Mouse (Mus musculus): ENCODE measurements around the gene Nxf1. TPM values are rescaled to one million over a fixed set of nuclear protein-coding genes. Genes with fewer than 3 reads are reported as not detected.
A peak's percentile ranks its signal among the peaks of the same experiment; 100 is the strongest.

Nxf1 gene
- total and polyA plus RNA-seq, 3 experiments = 66.5 to 136 (median 101) TPM

DNA sequence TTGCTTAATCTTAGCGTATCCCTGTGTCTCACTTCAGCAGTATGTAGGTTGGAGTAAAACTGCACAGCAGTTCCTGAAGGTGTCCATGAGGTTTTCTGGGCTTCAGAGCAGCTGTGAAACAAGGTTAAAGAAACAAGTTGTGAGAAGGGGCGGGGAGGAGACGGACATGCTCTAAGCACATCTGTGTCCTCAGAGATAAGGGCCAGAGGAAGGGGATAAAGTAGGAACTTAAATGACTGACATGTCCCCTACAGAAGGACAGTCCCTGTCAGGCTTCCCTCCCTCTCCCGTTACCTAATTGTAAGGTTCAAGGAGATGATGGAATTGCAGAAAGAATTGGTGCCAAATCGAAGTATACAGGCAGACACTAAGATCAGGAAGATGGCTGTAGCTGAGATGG is 16.1 kb downstream of the Nxf1 start:
- TF ChIP-seq ETS1 (conservative IDR thresholded peaks at IDR 0.05; ENCODE audit: low read depth, low read length) (no peak), ZMIZ1 (IDR thresholded peaks at IDR 0.05; ENCODE audit: low read depth, low read length) (peak; percentile 35; the same call in 1 of the 2 replicates), JUN (IDR thresholded peaks at IDR 0.05; ENCODE audit: insufficient read depth, low read depth, low read length) (no peak)
- no peak for DNase-seq (ENCODE audit: extremely low read depth)
- Histone ChIP-seq H3K4me3 (replicated peaks in 1 of 3; ENCODE audit: low read depth in 2 of 3, low read length in 2 of 3, poor library complexity in 1 of 3) (peak overlapping the region in 2 of 3 experiments; percentile 88 to 93), H3K27ac (ENCODE audit: insufficient read depth, low read depth) (no peak overlapping the region), H3K4me2 (ENCODE audit: insufficient read depth, low read depth, poor library complexity, severe bottlenecking) (peak overlapping the region; percentile 95; the same call in 1 of the 2 replicates), H3K36me3 (replicated peaks in 1 of 2; ENCODE audit: control insufficient read depth in 1 of 2, insufficient read depth in 1 of 2, low read length in 1 of 2) (peaks cover 24 to 54% of the 10 kb centered on the region in 2 experiments), H3K9me3 (replicated peaks; ENCODE audit: low read length) (no peaks in the 10 kb centered on the region), H3K27me3 (replicated peaks) (no peaks in the 10 kb centered on the region), H3K9ac (ENCODE audit: insufficient read depth, low read depth) (peak overlapping the region; percentile 95; the same call in 1 of the 2 replicates), H3K79me2 (replicated peaks; ENCODE audit: control insufficient read depth, extremely low read depth, insufficient read depth, poor library complexity, severe bottlenecking) (peaks cover 35% of the 10 kb centered on the region), H3K4me1 (ENCODE audit: control insufficient read depth in 1 of 2, insufficient read depth in 2 of 2) (peaks cover 11 to 44% of the 10 kb centered on the region in 2 experiments)
- dilution Hi-C loops (cut with MboI; ENCODE audit: extremely low pct_ligation_motif_present, extremely low pct_unique_long_range_greater_than_20kb, low sequenced_read_pairs) (no loop called here), in situ Hi-C loops (cut with MboI; ENCODE audit: low pct_ligation_motif_present, low pct_unique_long_range_greater_than_20kb, low sequenced_read_pairs) (no loop called here)

DNA sequence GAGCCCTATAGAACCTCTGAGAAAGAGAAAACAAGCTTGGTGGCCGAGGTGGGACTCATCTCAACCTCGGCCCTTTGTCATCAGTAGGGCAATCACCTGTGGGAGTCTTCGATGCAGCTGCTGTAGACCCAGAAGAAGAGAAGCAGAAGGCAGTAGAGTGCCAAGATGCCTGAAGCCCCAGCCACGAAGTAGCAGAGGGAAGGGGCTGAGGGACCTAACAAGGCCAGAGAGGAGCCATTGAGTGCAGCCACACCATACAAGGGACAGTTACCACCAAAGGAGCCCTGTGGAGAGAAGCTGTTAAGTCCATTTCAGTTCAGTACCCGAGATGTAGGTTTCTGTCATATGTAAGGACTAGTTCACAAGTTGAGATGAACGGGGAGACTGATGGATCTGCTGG is 16.5 kb downstream of the Nxf1 start:
- Histone ChIP-seq H3K9ac (ENCODE audit: insufficient read depth, low read depth) (peak overlapping the region; percentile 95), H3K36me3 (replicated peaks in 1 of 2; ENCODE audit: control insufficient read depth in 1 of 2, insufficient read depth in 1 of 2, low read length in 1 of 2) (peaks cover 21 to 54% of the 10 kb centered on the region in 2 experiments), H3K79me2 (replicated peaks; ENCODE audit: control insufficient read depth, extremely low read depth, insufficient read depth, poor library complexity, severe bottlenecking) (peaks cover 35% of the 10 kb centered on the region), H3K27ac (ENCODE audit: insufficient read depth, low read depth) (peak overlapping the region; percentile 35), H3K4me3 (replicated peaks in 1 of 3; ENCODE audit: low read depth in 2 of 3, low read length in 2 of 3, poor library complexity in 1 of 3) (peak overlapping the region; percentile 55 to 93 (median 88)), H3K9me3 (replicated peaks; ENCODE audit: low read length) (no peaks in the 10 kb centered on the region), H3K4me2 (ENCODE audit: insufficient read depth, low read depth, poor library complexity, severe bottlenecking) (peak overlapping the region; percentile 95), H3K27me3 (replicated peaks) (no peaks in the 10 kb centered on the region), H3K4me1 (ENCODE audit: control insufficient read depth in 1 of 2, insufficient read depth in 2 of 2) (peaks cover 11 to 44% of the 10 kb centered on the region in 2 experiments)
- in situ Hi-C loops (cut with MboI; ENCODE audit: low pct_ligation_motif_present, low pct_unique_long_range_greater_than_20kb, low sequenced_read_pairs) = no loop called here
- dilution Hi-C loops (cut with MboI; ENCODE audit: extremely low pct_ligation_motif_present, extremely low pct_unique_long_range_greater_than_20kb, low sequenced_read_pairs) = no loop called here
- DNase-seq (ENCODE audit: extremely low read depth) = no peak
- TF ChIP-seq BHLHE40 (IDR thresholded peaks at IDR 0.05; ENCODE audit: low read depth, low read length) = no peak
- no peak for TF ChIP-seq ZMIZ1 (IDR thresholded peaks at IDR 0.05; ENCODE audit: low read depth, low read length)
- TF ChIP-seq MEF2A (IDR thresholded peaks at IDR 0.05; ENCODE audit: borderline replicate concordance, low read depth, low read length) = no peak
- no peak for TF ChIP-seq MAFK (IDR thresholded peaks at IDR 0.05; ENCODE audit: insufficient replicate concordance, low read length)
- TF ChIP-seq IRF4 (IDR thresholded peaks at IDR 0.05; ENCODE audit: low read depth, low read length) = no peak
- TF ChIP-seq ETS1 (conservative IDR thresholded peaks at IDR 0.05; ENCODE audit: low read depth, low read length) = no peak
- TF ChIP-seq NELFE (IDR thresholded peaks at IDR 0.05; ENCODE audit: low read depth, low read length) = no peak
- no peak for TF ChIP-seq HCFC1 (IDR thresholded peaks at IDR 0.05; ENCODE audit: low read depth, low read length)
- no peak for TF ChIP-seq ZKSCAN1 (IDR thresholded peaks at IDR 0.05; ENCODE audit: borderline replicate concordance, low read depth, low read length)
- TF ChIP-seq USF1 (IDR thresholded peaks at IDR 0.05; ENCODE audit: low read depth, low read length) = no peak
- no peak for TF ChIP-seq KAT2A (IDR thresholded peaks at IDR 0.05; ENCODE audit: insufficient replicate concordance, low read length)
- TF ChIP-seq ELF1 (IDR thresholded peaks at IDR 0.05; ENCODE audit: low read depth, low read length) = no peak

Data from CH12.LX (cell line).